Mouse (Mus musculus) midbrain, postnatal 0 days (tissue): ENCODE results near the gene Arhgap6. TPM values are rescaled to one million over a fixed set of nuclear protein-coding genes. Genes with fewer than 3 reads are reported as not detected.

ENCODE experiments used
- ATAC-seq: fragments of 200-750 bp; cut with Nextera tagmentation; 2 replicates; pipeline ENCODE4 v1.8.0; 2017; ENCODE audit warnings: moderate number of reproducible peaks, mild to moderate bottlenecking, moderate TSS enrichment, moderate library complexity; ENCODE audit not compliant: low FRiP score
- DNase-seq: peaks from one replicate; pipeline ENCODE4 v3.0.0-alpha.2; 2015; ENCODE audit warnings: low spot score
- H3K27ac ChIP-seq: fragments of 300-500 bp; sonication (generic); 2 replicates; pipeline ENCODE4 v1.5.1; 2014; ENCODE audit warnings: low read depth, mild to moderate bottlenecking, low read length, mixed read lengths
- H3K27me3 ChIP-seq: fragments of 300-500 bp; sonication (generic); 2 replicates; pipeline ENCODE4 v1.6.1; 2014; ENCODE audit warnings: low read length, control low read depth, mixed read lengths; ENCODE audit not compliant: insufficient read depth
- H3K36me3 ChIP-seq: fragments of 300-500 bp; sonication (generic); 2 replicates; pipeline ENCODE4 v1.6.1; 2014; ENCODE audit warnings: low read length, control low read depth, mixed read lengths; ENCODE audit not compliant: insufficient read depth
- H3K4me1 ChIP-seq: fragments of 300-500 bp; sonication (generic); 2 replicates; pipeline ENCODE4 v1.6.1; 2014; ENCODE audit warnings: mild to moderate bottlenecking, control low read depth, antibody characterized with exemption, low read length, mixed read lengths; ENCODE audit not compliant: insufficient read depth
- H3K4me2 ChIP-seq: fragments of 300-500 bp; sonication (generic); 2 replicates; pipeline ENCODE4 v1.6.1; 2014; ENCODE audit warnings: low read depth, mild to moderate bottlenecking, low read length, mixed read lengths; ENCODE audit not compliant: poor library complexity, severe bottlenecking
- H3K4me3 ChIP-seq: fragments of 300-500 bp; sonication (generic); 2 replicates; pipeline ENCODE4 v1.5.1; 2014; ENCODE audit warnings: low read depth, mild to moderate bottlenecking, low read length, moderate library complexity
- H3K9ac ChIP-seq: fragments of 300-500 bp; sonication (generic); replicated peaks from 2 replicates; pipeline ENCODE4 v1.6.1; 2014; ENCODE audit warnings: mild to moderate bottlenecking, low read length, moderate library complexity, mixed read lengths; ENCODE audit not compliant: poor library complexity, severe bottlenecking
- H3K9me3 ChIP-seq: fragments of 300-500 bp; sonication (generic); 2 replicates; pipeline ENCODE4 v1.6.1; 2016; ENCODE audit warnings: low read length, control low read depth
- CTCF ChIP-seq: IDR thresholded peaks from 2 replicates; pipeline ENCODE4 v1.5.1; 2016; ENCODE audit warnings: antibody characterized with exemption, mild to moderate bottlenecking
- WGBS: fragments of 180-500 bp; shearing (Covaris S2); extraction: QIAGEN DNeasy Blood & Tissue Kit; methylation state at CpG from one replicate; pipeline ENCODE4 v1.1.7; 2014; 5-methylcytosine and 5-hydroxymethylcytosine counted together
- polyA plus RNA-seq: library from polyadenylated mRNA; unstranded; fragments of >200 nt; fragmentation: Nextera tagmentation; extraction: Ambion mirVana; gene quantifications from 2 replicates; pipeline ENCODE4 v1.2.1, GENCODE M21; 2015
- total RNA-seq: library from RNA; depleted of rRNA; stranded (reverse); fragments of >200 nt; gene quantifications from 2 replicates; pipeline ENCODE4 v1.2.3, GENCODE M21; 2014; rRNA removed

Gene Arhgap6
- total and polyA plus RNA-seq, 2 experiments from 2014 or later, result 0.93 to 2.1 TPM

DNA sequence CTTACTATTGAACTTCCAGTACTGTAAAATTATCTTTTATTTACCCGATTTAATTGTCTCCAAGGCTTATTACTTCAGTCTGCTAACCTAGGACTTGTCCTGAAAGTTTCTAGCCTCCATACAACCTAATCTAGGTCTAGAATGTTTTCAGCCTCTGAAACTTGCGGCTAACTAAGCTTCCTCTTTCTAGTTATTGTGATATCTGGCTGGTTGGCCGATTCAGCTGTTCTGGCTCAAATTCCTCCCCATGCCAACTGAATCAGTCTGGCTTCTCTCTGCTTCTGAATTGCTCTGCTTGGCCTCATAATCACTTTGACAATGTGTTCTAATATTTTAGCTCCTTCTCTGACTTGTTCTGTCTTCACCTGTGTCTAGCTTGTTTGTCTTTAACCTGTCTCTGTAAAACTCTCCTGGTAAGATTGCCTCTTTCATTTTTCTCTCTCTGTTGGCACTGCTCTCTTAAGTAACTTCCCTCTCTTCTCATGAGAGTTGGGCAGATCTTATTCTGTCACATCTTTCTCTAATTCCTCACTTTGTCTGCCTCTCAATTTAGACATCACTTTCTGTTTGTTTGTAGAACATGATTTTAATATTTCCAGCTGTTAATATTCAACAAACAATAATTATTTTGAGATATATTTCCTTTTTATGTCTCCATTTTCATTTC, 531.2 kb downstream of the Arhgap6 start:
- DNase-seq (no peak), ATAC-seq (no peak)
- H3K4me2 ChIP-seq, result no peak overlapping the region
- H3K27ac ChIP-seq, result no peak overlapping the region
- no peaks in the 10 kb centered on the region for H3K36me3 ChIP-seq
- H3K9me3 ChIP-seq, result no peaks in the 10 kb centered on the region
- 88% methylated on average over 3 of the region's 3 CpGs for whole genome bisulfite sequencing
- H3K4me1 ChIP-seq, result no peaks in the 10 kb centered on the region
- H3K9ac ChIP-seq, result no peak overlapping the region
- H3K4me3 ChIP-seq, result no peak overlapping the region
- no peak for TF ChIP-seq CTCF
- no peaks in the 10 kb centered on the region for H3K27me3 ChIP-seq

DNA sequence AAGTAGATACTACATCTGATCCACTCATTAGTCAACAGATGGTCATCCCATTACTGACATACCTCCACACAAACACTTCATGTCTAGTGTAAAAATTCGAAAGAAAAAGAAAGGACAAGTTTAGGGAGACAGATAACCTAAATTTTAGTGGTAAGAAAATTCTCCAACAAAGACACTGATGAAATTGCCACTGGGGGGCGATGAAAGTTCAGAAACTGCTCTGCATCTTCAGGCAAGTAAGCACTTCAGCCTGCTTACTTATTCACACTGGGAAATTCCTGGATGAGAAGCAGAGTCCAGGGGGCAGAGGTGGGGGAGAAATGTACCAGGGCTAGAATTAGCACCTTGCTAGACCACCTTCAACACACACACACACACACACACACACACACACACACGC, 537.4 kb downstream of the Arhgap6 start:
- Histone ChIP-seq H3K4me2 (no peak overlapping the region), H3K27ac (no peak overlapping the region), H3K36me3 (no peaks in the 10 kb centered on the region), H3K9ac (no peak overlapping the region), H3K4me3 (no peak overlapping the region), H3K4me1 (no peaks in the 10 kb centered on the region), H3K9me3 (no peaks in the 10 kb centered on the region), H3K27me3 (no peaks in the 10 kb centered on the region)
- peak; percentile 74 for TF ChIP-seq CTCF
- ATAC-seq (no peak), DNase-seq (peak; percentile 55)
- 23% methylated on average over 3 of the region's 3 CpGs for WGBS

DNA sequence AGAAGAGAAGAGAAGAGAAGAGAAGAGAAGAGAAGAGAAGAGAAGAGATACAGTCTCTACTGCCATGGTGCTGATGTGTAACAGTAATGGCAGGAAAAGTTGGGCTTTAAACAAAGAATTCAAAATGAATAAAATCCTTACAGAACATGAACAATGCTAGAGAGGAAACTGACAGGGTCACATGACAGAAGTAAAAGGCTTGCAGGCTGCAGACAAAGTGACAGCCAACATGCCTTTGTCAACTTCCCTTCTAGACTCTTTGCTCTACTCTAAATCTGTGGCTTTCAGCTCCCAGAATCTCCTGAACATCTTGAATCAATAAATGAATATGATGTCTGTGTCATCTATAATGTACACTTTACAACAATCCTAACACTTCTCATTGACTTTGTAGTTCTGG, 542.7 kb downstream of the Arhgap6 start:
- DNase-seq (no peak), ATAC-seq (no peak)
- H3K4me2 ChIP-seq, result no peak overlapping the region
- no peaks in the 10 kb centered on the region for H3K4me1 ChIP-seq
- H3K4me3 ChIP-seq, result no peak overlapping the region
- no peak overlapping the region for H3K9ac ChIP-seq
- no peaks in the 10 kb centered on the region for H3K27me3 ChIP-seq
- H3K36me3 ChIP-seq, result no peaks in the 10 kb centered on the region
- H3K9me3 ChIP-seq, result no peaks in the 10 kb centered on the region
- no peak overlapping the region for H3K27ac ChIP-seq
- TF ChIP-seq CTCF, result no peak

DNA sequence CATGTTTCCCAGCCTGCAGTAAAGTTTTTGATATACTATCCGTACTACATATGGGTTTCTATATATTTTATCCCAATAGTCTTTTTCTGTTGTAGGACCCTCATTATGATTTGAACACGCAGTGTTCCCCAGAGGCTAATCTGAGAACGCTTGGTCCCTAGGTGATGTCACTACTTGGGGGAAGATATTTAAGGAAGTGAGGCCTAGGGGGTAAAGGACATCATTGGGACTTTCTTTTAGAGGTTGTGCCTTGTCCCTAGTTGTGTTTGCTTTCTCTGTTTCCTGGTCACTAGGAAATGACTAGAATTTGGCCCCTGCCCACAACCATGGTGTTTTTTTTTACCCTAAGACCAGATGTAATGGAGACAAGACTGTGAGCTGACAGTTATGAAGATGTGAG, 543.3 kb downstream of the Arhgap6 start:
- Histone ChIP-seq H3K4me3 (no peak overlapping the region), H3K9me3 (no peaks in the 10 kb centered on the region), H3K4me1 (no peaks in the 10 kb centered on the region), H3K4me2 (no peak overlapping the region), H3K36me3 (no peaks in the 10 kb centered on the region), H3K27ac (no peak overlapping the region), H3K9ac (no peak overlapping the region), H3K27me3 (0 out of 2 replicates have a peak, but pooled peaks cover 2% of the 10 kb centered on the region)
- DNase-seq, result no peak
- ATAC-seq, result no peak
- no peak for TF ChIP-seq CTCF
- WGBS, result 79% methylated on average over 3 of the region's 3 CpGs

Other genes with a start within 250 kb of the Arhgap6 start
- gene Frmpd4, start 217.9 kb upstream of the Arhgap6 start, total RNA-seq, result 8.6 and 8.8 TPM in 2 replicates
- 1.7 and 1.9 TPM in 2 replicates for gene Frmpd4, start 217.9 kb upstream of the Arhgap6 start, polyA plus RNA-seq
- gene Msl3, start 121.2 kb upstream of the Arhgap6 start, total RNA-seq, result 19.3 and 20.3 TPM in 2 replicates
- gene Msl3, start 121.2 kb upstream of the Arhgap6 start, polyA plus RNA-seq, result 11.8 and 13.0 TPM in 2 replicates